Mouse (Mus musculus): ENCODE results near the gene Herpud1.
A peak's percentile ranks its signal among the peaks of the same experiment; 100 is the strongest.

The Herpud1 gene

DNA sequence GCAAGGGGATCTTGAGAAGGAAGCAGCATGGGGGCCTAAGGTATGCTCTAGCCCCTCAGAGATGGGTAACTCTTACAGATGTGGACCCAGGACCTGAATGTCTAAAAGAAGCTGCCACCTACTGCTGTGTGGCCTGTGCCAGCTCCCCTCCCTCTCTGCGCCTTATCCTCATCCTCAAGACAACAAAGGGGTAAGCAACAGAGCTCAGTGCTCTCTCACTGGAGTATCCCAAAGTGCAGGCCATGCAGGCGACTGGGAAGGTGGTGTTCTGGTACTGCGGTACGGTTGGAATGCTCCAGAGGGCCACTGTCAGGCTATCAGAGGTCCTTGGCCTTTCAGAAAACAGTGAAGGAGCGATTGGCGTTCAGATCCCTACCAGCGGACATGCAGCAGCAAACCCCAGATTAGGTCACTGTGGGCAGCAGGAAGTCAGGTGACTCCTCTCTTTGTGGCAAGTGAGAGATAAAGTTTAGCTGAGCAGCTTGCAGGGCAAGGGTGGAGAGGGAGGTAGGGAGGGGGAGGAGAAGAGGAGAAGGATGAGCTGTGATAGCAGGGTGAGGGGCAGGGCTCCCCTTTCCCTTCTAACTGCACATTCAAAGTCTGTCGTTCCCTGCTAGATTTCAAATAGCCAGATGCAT is 22.3 kb downstream of the Herpud1 start:
- DNase-seq (ENCODE audit: low spot score in 2 of 2), result no peak

DNA sequence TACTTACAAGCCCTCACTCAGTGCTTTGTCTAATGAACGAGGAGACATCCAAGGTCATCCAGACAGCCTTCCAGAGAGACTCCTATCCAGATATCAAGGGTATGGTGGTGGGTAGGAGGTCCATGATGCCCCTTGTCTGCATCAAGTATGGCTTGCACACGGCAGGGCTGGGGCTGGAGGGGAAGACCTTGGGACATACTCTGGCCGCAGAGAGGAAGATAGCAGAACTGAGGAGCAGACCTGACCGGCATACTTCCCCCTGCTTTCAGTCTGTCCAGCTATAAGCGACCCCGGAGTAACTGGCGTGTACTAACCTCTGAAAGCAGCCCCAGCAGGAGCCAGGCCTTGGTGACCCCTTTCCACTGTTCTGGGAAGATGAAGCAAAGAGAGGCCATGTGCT is 23.3 kb downstream of the Herpud1 start:
- no peak for DNase-seq (ENCODE audit: low spot score in 2 of 2)

DNA sequence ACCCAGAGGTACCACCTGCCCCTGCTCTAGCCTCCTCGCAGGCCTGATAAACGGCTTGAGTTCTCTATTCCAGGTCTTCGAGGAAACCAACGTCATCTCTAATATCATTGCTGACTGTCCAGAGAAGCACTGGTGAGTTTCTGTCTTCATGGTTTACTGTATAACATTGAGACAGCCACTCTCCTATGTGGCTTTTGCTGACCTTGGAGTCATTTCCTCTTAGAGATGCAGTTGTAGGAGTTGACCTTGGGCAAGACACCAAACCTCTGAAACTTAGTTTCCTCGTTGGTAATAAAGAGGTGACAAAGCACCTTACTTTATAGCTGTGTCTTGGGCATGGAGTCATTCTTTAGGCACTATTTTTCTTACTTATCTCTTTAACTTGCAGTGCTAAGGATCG is 26.3 kb downstream of the Herpud1 start:
- no peak for DNase-seq (ENCODE audit: low spot score in 2 of 2)

DNA sequence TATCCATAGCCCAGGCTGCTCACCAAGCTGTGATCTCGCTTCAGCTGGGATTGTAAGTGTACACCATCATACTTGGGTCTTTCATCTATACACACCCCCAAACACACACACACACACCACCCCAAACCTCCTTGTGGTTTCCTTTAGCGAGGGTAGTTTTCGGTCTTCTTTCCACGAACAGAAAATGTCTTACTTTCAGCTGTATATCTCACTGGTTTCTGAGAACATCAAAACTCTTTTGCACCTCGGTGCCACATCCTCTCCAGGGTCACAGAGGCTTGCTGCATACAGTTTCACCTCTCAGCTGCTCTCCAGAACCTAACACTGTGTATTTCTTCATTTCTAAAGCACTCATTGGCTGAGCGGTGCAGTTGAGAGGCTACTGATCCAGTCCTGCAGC is 27.3 kb downstream of the Herpud1 start:
- DNase-seq (ENCODE audit: low spot score in 2 of 2), result no peak

DNA sequence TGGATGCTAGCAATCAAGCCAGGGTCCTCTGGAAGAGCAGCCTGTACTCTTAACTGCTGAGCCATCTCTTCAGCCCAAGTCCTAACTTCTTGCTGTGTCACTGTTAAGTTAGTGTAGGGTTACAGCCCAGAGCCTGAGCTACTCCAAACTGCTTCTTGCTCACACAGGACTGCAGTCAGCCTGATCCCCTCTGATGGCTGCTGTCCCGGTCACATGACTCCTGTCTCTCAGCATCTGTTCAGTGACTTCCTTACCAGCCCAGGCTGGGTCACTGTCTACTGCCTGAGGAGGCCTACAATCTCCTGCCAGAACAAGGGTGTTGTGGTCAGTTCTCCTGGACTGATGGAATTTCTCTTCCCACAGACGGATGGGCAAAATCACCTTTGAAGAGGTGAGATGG is 29.0 kb downstream of the Herpud1 start:
- DNase-seq (ENCODE audit: low spot score in 2 of 2), result no peak

DNA sequence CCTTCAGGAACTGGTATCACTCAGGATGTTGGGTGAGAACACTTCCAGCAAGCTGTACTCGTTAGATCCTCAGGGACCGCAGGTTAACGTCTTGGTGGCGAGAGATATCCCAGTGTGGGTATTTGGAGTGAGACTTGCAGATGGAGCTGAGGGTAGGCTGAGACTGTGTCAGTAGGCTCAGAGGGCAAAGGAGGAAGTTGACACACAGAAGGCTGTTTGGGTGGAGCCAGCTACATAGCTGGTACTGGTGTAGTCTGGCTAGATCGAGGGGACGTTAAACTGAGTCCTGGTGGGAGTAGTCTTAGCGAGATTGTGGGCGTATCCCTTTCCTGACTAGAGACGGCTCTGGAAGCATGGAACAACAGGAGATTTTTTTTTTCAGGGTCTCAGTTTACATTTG is 31.8 kb downstream of the Herpud1 start:
- DNase-seq (ENCODE audit: low spot score in 2 of 2), result no peak

DNA sequence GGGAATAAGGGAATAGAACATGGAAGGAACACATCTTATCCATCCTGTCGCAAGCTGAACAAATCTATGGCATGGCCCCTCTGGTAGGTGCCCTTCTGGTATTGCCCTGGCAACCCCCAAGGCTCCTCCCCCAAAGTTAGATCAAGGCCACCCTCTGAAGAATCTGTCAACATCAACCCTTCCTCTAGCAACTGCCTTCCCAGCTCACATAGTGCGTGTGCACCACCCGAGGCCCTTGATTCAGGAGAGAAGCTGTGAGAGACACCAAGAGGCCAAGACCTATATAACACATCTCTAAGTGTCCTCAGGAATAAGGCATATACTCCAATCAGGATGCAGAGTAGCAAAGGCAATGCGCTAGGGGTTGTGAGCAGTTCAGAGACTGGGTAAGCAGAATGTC is 36.0 kb downstream of the Herpud1 start:
- DNase-seq (ENCODE audit: low spot score in 2 of 2), result no peak

DNA sequence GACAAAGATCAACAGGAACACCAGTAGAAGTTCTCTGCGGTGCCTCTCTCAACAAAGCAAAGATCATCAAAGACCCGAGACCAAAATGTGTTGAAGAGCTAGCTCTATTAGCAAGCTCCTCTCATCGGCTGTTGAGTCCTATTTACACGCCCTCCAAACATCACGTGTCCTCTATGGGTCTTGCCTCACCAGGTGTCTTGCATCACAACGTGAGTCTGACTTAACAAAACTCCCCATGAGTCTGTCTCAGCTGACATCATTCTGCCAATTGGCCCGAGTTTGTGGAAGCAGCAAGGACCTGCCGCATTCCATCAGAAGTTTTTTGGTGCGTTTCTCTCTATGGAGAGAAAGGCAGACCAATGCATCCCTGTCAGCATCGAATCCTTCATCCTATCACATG is 41.7 kb downstream of the Herpud1 start:
- no peak for DNase-seq (ENCODE audit: low spot score in 2 of 2)

DNA sequence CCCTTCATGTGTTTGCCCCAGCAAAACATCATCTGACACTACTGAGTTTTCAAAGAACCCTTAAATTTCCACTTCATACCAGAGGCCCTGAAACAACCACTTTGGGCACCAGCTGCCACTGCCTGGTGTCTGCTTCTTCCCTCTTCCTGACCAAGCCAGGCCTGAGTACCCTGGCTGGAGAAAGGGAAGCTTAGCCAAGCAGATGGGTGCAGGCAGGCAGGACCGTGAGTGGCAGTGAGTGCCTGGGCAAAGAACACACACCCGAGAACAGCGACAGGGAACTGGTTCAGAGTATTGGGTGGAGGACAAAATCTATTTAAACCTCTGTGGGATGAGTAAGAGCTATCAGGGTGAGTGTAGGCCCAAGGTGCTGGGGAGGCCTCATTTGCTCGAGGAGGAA is 42.2 kb downstream of the Herpud1 start:
- no peak for DNase-seq (ENCODE audit: low spot score in 2 of 2)

DNA sequence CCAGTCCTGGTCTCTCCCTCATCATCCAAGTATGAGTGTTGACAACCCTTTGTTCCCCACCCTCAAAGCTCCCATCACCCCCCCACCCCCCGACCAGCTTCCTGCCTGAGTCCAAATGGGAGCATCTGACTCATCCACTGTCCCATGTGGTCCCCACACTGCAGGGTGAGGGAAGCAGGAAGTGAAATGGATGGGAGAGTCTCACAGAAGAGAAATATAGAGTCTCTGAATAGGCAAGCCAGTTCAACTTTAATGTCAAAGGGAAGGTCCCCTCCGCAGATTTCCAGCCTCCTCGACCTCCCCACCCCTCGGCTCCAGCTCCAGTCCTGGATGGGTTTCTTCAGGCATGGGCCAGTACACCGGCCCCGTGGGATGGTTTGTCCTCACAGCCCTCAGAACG is 43.1 kb downstream of the Herpud1 start:
- DNase-seq (ENCODE audit: low spot score in 2 of 2), result no peak

DNA sequence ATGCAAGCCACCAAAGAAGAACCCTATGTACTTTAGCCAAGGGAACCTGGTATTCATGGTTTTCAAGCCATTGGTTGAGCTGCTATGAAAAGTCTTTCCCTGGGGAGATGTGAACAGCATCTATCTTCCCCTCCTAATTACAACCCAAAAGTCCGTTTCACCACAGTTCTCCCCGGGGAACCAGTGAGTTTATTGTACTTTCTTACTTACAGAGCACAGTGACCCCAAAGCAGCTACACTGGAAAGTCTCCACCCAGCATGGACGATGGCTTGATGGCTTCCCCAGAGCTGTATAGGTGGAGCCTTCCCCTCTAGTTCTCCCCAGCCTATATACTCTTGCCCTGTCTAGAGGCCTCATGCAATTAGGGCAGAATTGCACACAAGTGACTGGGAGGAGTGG is 46.0 kb downstream of the Herpud1 start:
- DNase-seq (ENCODE audit: low spot score in 2 of 2), result no peak

DNA sequence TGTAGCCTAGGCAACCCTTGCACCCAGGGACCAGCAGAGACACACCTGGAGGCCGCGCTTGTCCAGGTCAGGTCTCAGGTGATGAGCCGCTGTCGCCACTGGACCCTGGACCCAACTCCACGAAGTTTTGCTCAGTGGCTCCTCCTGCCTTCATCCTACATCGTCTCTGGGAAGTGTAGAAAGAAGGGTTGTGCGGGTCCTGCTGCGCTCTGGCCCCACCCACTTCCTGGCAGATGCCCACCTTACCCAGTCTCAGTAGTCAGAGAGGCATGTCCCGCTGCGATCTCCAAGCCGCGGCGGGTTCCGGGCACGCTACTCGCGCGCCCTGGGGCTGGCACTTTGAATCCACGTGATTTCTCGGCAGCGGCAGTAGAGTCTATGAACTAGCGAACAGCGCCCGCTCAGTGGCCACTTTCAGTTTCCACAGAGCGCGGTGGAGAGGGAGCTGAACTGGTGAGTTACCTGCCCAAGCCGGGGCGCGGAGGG is 47.8 kb downstream of the Herpud1 start, which contains the start of gene Nlrc5:
TSS of gene Nlrc5 (plus strand) at position 376 of the 486 bp plus-strand sequence.
- DNase-seq (ENCODE audit: low spot score in 2 of 2), result peak; percentile 7 to 13

DNA sequence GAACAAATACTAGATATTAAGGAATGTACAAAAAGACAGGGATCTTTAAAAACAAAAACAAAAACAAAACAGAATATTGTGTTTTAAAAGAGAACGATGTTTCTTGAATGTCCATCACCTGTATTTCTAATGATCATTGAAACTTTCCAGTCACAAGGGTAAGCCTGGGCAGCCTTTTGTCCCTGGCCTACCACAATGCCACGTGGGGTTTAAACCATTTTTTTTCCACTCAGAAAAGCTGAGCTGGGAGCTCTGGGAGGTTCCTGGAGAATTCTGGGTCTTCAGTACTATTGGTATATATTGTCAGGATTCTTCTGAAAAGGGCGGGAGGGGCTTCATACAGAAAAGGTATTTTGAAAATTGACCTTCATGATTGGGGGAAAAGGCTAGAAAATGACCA is 48.7 kb downstream of the Herpud1 start:
- DNase-seq (ENCODE audit: low spot score in 2 of 2), result no peak

DNA sequence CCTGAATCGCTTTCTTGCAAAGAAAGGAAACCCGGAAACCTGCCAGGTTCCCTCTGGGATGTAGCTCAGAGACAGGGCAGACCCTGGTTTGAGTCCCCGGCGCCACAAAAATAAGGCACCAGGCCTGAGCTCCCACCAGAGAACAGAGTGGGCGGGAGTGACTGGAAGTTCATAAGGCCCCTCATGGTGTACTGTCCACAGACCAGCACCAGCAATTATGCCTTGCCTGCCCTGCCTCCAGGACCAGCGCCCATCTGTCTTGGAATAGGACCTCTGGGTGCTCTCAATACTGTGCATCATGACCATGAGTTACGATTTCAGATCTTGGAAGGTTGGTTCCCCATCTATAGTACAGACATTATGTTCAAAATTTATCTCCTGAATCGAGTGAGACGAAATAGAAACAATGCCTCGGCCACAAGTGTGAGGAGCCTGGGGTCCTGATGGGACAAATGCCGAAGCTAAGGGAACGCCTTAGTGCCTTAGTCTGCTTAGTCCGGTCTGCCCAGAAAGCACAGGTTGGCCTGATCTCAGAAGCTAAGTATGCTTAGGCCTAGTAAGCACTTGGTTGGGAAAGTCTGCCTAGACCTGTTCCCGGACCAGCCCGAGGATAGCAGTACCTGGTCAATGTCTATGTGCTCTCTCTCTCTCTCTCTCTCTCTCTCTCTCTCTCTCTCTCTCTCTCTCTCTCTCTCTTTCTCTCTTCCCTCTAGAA is 49.3 kb downstream of the Herpud1 start:
- DNase-seq (ENCODE audit: low spot score in 2 of 2), result no peak

DNA sequence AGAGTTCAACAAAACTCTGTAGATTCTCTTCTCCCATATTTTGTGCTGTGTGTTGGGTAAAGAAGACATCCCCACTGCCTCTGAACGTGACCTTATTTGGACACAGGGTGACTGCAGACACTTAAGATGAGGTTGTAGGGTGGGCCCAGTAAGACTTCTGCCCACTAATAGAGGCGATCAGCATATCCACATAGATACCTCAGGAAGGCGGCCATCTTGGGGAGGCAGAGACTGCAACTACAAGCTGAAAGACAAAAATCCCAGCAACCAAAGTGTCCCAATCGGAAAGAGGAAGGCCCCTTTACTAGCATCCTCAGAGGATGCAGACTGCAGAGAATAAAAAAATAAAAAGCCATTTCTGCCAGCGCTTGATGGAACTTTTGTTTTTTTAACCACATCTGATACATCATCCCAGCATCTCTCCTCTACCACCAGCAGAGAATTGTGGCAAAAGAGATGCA is 49.9 kb downstream of the Herpud1 start:
- no peak for DNase-seq (ENCODE audit: low spot score in 2 of 2)

DNA sequence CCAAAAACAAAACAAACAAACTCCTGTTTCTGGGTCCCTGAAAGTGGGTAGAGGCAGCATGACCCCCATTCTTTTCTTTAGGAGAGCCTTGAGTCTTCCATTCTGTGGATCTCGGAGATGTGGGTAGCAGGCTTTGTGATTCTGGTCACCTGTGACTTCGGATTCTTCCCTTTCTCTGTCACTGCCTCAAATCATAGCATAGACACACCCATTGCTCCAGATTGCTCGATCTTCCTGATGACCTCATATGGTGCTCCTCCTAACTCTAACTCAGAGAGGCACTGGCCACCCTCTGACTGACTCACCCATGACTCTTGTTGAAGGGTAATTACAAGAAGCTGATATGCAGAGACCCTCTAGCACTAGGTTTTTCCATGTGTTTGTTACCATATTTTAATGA is 50.7 kb downstream of the Herpud1 start:
- DNase-seq (ENCODE audit: low spot score in 2 of 2), result no peak

DNA sequence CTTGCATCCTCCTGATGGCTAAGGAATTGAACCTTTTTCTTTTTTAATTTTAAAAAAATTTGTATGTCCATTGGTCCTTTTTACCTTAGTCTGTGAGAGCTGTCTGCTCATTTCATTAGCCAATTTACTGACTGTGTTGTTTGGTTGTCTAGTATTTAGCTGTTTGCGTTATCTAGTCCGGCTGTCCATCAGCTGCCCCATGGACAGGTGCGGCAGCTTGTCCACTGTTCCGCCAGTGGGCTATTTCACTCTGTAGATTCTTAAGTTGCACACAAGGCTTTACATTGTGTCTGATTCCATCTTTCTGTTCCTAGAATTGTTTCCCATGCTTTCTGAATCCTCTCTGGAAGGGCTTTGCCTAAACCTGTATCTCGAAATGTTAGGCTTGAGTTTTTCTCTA is 52.4 kb downstream of the Herpud1 start:
- DNase-seq (ENCODE audit: low spot score in 2 of 2), result no peak

DNA sequence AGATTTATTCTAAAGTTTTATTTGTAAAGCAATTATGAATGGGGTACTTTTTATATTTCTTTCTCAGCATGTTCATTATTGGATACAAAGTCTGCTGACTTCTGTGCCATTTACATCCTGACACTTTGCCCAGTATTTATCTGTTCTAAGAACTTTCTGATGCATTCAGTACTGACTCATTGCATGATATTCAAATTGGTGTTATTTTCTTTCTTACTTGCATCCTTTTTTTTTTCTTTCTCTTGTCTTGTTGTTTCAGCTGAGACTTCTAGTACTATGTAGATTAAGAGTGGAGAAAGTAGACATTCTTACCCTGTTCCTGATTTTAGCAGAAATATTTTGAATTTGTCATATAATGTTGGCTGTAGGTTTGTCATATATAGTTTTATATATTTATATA is 53.5 kb downstream of the Herpud1 start:
- no peak for DNase-seq (ENCODE audit: low spot score in 2 of 2)

DNA sequence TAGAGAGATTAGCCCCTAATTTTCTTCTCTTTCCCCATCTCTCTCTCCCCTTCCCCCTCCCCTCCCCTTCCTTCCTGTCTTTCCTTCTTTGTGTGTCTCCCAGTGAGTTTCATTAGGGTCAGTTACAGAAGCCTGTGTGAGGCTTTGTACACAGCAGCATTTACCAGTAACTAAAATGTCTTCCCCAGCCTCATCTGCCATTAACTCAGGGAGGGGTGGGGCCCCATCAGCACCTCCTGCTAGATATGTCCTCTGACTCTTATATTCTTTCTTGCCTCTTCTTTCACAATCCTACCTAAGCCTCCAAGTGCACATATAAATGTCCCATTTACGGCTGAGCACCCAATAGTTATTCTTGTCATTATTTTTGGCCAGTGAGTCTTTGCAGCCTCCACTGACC is 54.2 kb downstream of the Herpud1 start:
- DNase-seq (ENCODE audit: low spot score in 2 of 2), result no peak

DNA sequence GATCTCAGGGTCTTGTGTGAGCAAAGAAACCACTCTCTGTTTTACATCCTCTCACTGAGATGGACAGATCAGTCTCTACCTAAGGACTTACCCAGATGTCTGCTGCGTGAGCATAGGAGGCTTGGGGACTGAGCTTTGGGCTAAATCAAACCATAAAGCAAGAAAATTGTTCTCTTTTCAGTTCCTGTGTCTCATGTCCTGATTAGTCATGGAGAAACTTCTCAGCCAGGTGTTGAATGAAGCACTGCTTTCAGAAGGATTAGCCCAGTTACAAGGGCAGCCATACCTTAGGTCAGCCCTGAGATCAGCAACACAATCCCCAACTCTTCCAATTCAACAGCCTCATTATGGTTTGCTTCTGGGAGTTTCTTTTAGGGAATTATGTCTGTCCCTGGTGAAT is 55.4 kb downstream of the Herpud1 start:
- no peak for DNase-seq (ENCODE audit: low spot score in 2 of 2)

DNA sequence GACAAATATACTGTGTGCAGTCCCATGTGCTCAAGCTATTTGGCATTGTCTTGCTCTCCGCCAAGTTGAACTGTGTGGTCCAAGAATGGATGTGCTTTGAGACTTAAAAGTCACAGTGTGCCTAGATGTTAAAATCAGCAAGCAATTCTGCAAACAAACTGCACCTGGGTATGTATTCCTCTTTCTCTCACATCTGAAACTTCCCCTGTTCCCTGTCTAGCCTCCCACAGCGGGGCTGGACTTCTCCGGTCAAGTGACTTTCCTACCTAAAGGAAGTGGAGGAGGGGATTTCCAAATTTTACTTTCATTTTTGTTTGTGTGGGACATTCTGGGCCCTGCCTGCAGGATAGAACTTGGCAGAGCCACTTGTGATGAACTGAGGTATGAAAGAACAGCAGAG is 56.9 kb downstream of the Herpud1 start:
- DNase-seq (ENCODE audit: low spot score in 2 of 2), result no peak

DNA sequence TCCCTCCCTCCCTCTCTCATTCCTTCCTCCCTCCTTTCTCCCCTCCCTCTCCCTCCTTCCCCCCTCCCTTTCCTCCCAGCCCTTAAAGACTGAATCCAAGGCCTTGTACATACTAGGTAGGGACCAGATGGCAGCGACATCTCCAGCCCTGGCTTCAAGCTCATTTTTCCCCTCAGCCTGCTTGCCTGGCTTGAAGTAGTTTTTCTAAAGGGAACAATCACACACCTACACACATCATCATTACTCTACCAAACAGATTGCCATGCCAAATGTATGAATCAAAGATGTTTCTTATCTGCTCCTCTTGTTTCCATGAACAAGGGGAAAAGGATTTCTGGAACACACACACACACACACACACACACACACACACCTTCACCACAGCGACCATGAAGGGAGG is 58.2 kb downstream of the Herpud1 start:
- no peak for DNase-seq (ENCODE audit: low spot score in 2 of 2)

All from frontal cortex, postnatal 25 days (tissue).